In genomic region chr2:101967601-101968000, GRCm38 (mm10) we compare ENCODE assay signal across 11 mouse cellular contexts.
DNase-seq lines count a peak whose midpoint lies in the region; ATAC-seq lines count a peak whose summit lies in the region.
"Had no signal": no experiment of that assay in that cellular context is flagged by ENCODE, and none has a peak within 500 bp of the region (broad histone marks: within the 10 kb centered on the region; RNA-seq: fewer than 3 reads in every experiment).

No protein-coding gene starts in this region.

- no peaks in the 10 kb centered on the region for H3K36me3 ChIP-seq in midbrain, embryonic 10.5 days
- no peaks in the 10 kb centered on the region for H3K36me3 ChIP-seq in midbrain, embryonic 11.5 days (ENCODE audit: control insufficient read depth, insufficient read depth, low read length)
- H3K36me3 ChIP-seq in intestine, embryonic 16.5 days (ENCODE audit: control insufficient read depth, insufficient read depth, low read length), result no peaks in the 10 kb centered on the region
- no peaks in the 10 kb centered on the region for H3K36me3 ChIP-seq in limb, embryonic 10.5 days
- H3K36me3 ChIP-seq in stomach, embryonic 15.5 days, result no peaks in the 10 kb centered on the region

- no peak for ATAC-seq in midbrain, embryonic 11.5 days (ENCODE audit: low FRiP score)
- peak; percentile 61; the same call in 1 of the 2 replicates for ATAC-seq in intestine, embryonic 16.5 days
- ATAC-seq in stomach, embryonic 15.5 days (ENCODE audit: insufficient read depth, low FRiP score, low read depth), result peak; percentile 44; the same call in 1 of the 2 replicates

- no peak for DNase-seq in midbrain, embryonic 10.5 days (ENCODE audit: low spot score)
- no peak for DNase-seq in midbrain, embryonic 11.5 days (ENCODE audit: low spot score, missing footprints)
- DNase-seq in limb, embryonic 10.5 days (ENCODE audit: low spot score), result no peak
- no peak for DNase-seq in left cerebral cortex, adult 9 months (ENCODE audit: low spot score in 2 of 2)
- DNase-seq in frontal cortex, postnatal 14 days (ENCODE audit: low spot score in 2 of 2), result no peak
- DNase-seq: heart, postnatal 36 days; lung, postnatal 4 days; spleen, adult 18-20 months; thymus, postnatal 36 days had no signal

- H3K9ac ChIP-seq in midbrain, embryonic 11.5 days (ENCODE audit: low read length), result no peak overlapping the region
- H3K9ac ChIP-seq in intestine, embryonic 16.5 days (ENCODE audit: low read depth, low read length), result no peak overlapping the region
- no peak overlapping the region for H3K9ac ChIP-seq in stomach, embryonic 15.5 days

- peak overlapping the region; percentile 71 for H3K27ac ChIP-seq in midbrain, embryonic 10.5 days (replicated peaks)
- H3K27ac ChIP-seq in midbrain, embryonic 11.5 days (ENCODE audit: low read depth, low read length), result no peak overlapping the region; the same call in 1 of the 2 replicates
- H3K27ac ChIP-seq in intestine, embryonic 16.5 days (ENCODE audit: low read length), result peak overlapping the region; percentile 67
- peak overlapping the region; percentile 68 for H3K27ac ChIP-seq in limb, embryonic 10.5 days
- peak overlapping the region; percentile 44 for H3K27ac ChIP-seq in stomach, embryonic 15.5 days

- 41% methylated on average over 4 of the region's 4 CpGs for WGBS in midbrain, embryonic 10.5 days
- 27% methylated on average over 4 of the region's 4 CpGs for WGBS in midbrain, embryonic 11.5 days
- 37% methylated on average over 4 of the region's 4 CpGs for WGBS in intestine, embryonic 16.5 days
- WGBS in limb, embryonic 10.5 days, result 49% methylated on average over 4 of the region's 4 CpGs
- 34% methylated on average over 4 of the region's 4 CpGs for WGBS in stomach, embryonic 15.5 days

- H3K9me3 ChIP-seq in midbrain, embryonic 10.5 days (replicated peaks), result no peaks in the 10 kb centered on the region
- no peaks in the 10 kb centered on the region for H3K9me3 ChIP-seq in midbrain, embryonic 11.5 days (ENCODE audit: control insufficient read depth, low read length)
- H3K9me3 ChIP-seq in intestine, embryonic 16.5 days (ENCODE audit: control insufficient read depth, low read length), result no peaks in the 10 kb centered on the region
- no peaks in the 10 kb centered on the region for H3K9me3 ChIP-seq in limb, embryonic 10.5 days (replicated peaks)
- no peaks in the 10 kb centered on the region for H3K9me3 ChIP-seq in stomach, embryonic 15.5 days

- H3K27me3 ChIP-seq in midbrain, embryonic 10.5 days (ENCODE audit: low read depth, poor library complexity, severe bottlenecking), result no peaks in the 10 kb centered on the region
- no peaks in the 10 kb centered on the region for H3K27me3 ChIP-seq in midbrain, embryonic 11.5 days (ENCODE audit: control insufficient read depth, insufficient read depth, low read length)
- no peaks in the 10 kb centered on the region for H3K27me3 ChIP-seq in intestine, embryonic 16.5 days (replicated peaks; ENCODE audit: control insufficient read depth, insufficient read depth, low read length)
- H3K27me3 ChIP-seq in limb, embryonic 10.5 days (ENCODE audit: low read depth, poor library complexity, severe bottlenecking), result no peaks in the 10 kb centered on the region
- H3K27me3 ChIP-seq in stomach, embryonic 15.5 days (replicated peaks), result no peaks in the 10 kb centered on the region

- peaks cover 77% of the 10 kb centered on the region for H3K4me1 ChIP-seq in midbrain, embryonic 10.5 days
- peaks cover 32% of the 10 kb centered on the region for H3K4me1 ChIP-seq in midbrain, embryonic 11.5 days (ENCODE audit: control insufficient read depth, insufficient read depth, low read length)
- peaks cover 15% of the 10 kb centered on the region for H3K4me1 ChIP-seq in intestine, embryonic 16.5 days (ENCODE audit: control insufficient read depth, insufficient read depth, low read length)
- H3K4me1 ChIP-seq in limb, embryonic 10.5 days, result peaks cover 69% of the 10 kb centered on the region
- H3K4me1 ChIP-seq in stomach, embryonic 15.5 days, result 0 out of 2 replicates have a peak, but pooled peaks cover 9% of the 10 kb centered on the region

- H3K4me2 ChIP-seq in midbrain, embryonic 11.5 days, result no peak overlapping the region
- no peak overlapping the region for H3K4me2 ChIP-seq in intestine, embryonic 16.5 days (ENCODE audit: low read depth, low read length)
- no peak overlapping the region for H3K4me2 ChIP-seq in stomach, embryonic 15.5 days

- no peak overlapping the region for H3K4me3 ChIP-seq in midbrain, embryonic 10.5 days
- no peak overlapping the region for H3K4me3 ChIP-seq in midbrain, embryonic 11.5 days (ENCODE audit: low read depth, low read length)
- H3K4me3 ChIP-seq in intestine, embryonic 16.5 days (ENCODE audit: low read length), result no peak overlapping the region
- no peak overlapping the region for H3K4me3 ChIP-seq in limb, embryonic 10.5 days
- H3K4me3 ChIP-seq in stomach, embryonic 15.5 days (replicated peaks), result no peak overlapping the region
